Mouse (Mus musculus) heart, adult 8-10 months (tissue): ENCODE data around the gene Adgrl1. TPM values are rescaled to one million over a fixed set of nuclear protein-coding genes. Genes with fewer than 3 reads are reported as not detected.

ENCODE experiments used
- DNase-seq: peaks from one replicate; pipeline ENCODE4 v3.0.0; 2022; ENCODE audit warnings: low spot score
- total RNA-seq, 4 experiments: library from RNA; stranded (reverse); gene quantifications; 2 replicates each; pipeline ENCODE4 v1.2.4; 2022

The Adgrl1 gene
- total RNA-seq, 4 experiments from 2014 or later = 10.8 to 17.6 (median 14.2) TPM

DNA sequence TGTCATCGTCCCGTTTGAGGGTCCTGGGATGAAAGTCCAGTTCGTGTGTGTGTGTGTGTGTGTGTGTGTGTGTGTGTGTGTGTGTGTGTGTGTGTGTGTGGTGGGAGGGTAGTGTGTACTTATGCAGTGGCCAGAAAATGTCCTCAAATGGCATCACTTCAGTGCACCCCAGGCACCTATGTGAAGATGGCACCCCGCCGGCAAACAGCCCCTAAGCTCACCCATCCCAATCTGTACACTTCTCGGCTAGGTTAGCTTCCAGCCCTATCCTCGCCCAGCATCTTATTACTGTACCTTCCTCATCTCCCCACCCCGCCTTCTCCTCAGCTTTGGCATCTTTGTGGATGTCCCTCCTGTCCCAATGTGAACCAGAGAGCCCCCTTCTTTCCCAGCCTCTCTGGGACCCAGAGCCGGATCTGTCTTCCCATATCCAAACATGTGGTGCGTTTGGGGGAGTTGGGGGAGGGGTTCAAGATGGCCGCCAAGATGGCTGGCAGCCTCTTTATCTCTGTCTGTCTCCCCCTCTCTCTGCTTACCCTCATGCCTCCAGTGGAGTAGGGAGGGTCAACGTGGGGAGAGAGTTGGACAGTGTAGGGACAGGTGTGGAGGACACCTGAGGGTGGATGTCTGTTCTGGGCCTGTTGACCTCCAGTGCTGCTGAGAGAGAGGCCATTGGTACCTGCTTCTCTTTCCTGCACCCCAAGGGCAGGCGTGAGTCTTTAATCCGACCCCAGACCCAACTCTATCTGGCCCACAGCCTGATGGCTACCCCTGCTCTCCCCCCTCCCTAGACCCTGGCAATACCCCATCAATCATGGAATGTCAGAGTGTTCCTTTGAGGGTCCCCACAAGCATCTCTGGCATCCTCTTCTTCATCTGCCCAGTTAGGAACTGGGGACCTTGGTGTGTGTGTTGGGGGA is 1.9 kb downstream of the Adgrl1 start:
- DNase-seq = no peak

DNA sequence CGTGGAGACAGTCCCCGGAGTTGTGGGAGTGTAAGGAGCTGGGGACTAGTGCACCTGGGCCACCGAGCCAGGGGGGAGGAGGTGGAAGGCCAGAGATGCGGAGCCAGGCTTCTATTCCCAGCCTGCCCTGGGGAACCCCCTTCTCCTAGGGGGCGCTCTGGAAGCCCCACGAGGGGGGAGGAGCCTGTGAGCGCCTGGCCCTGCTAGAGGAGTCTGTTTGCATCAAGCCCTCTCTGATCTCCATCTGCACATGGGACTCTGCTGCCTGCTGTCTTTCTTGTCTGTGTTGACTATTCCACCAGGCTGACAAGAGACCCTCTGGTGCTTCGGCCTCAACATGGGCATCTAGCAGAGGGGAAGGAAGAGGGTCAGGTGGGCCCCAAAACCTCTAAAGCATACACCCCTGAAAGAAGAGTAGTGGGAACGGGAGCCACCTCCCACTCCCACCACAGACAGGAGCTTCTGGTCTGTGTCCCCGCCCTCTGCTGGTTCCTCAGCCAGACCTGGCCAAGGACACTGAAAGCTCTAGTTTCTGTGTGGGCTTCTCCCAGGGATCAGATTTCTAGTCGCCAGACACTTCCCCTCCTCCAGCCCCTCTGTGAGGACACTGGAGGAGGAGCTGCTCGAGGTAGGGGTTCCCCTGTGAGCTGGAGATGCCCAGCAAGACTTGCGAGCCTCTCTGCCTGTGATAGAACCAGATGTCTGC is 3.2 kb downstream of the Adgrl1 start:
- no peak for DNase-seq

DNA sequence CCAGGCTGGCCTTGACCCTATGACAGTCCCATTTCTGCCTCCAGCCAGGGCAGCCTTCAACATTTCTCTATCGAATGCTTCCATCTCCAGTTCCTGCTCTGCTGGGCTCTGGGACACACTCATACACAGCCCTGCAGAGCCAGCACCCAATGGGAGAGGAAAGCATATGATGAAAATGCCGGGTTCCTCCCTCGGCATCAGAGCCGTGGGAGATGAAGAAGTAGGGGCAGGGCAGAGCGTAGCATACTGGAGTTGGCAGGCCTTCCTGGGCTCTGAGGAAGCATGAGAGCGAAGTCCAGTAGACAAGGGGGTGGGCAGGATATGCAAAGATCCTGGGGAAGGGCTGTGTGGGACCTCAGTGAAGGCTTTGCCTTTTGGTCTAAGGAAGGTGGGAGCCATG is 8.7 kb downstream of the Adgrl1 start:
- no peak for DNase-seq

DNA sequence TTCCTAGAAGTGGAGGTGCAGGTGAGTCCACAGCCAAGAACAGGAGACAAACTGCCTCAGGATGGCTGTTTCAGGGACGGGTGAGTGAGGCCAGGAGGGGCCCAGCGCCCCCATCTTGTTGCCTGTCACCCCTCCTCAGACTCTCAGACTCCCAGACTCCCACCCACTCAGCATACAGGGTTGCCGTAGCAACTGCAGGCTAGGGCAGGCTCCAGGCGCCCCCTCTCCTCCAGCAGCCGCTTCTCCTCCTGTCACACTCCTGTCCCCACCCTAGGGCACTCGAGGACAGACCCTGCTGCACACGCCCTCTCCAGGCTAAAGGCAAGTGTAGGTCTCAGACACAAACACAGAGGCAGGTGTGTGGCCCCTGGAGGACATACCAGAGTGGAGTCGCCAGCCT is 9.4 kb downstream of the Adgrl1 start:
- DNase-seq = no peak

DNA sequence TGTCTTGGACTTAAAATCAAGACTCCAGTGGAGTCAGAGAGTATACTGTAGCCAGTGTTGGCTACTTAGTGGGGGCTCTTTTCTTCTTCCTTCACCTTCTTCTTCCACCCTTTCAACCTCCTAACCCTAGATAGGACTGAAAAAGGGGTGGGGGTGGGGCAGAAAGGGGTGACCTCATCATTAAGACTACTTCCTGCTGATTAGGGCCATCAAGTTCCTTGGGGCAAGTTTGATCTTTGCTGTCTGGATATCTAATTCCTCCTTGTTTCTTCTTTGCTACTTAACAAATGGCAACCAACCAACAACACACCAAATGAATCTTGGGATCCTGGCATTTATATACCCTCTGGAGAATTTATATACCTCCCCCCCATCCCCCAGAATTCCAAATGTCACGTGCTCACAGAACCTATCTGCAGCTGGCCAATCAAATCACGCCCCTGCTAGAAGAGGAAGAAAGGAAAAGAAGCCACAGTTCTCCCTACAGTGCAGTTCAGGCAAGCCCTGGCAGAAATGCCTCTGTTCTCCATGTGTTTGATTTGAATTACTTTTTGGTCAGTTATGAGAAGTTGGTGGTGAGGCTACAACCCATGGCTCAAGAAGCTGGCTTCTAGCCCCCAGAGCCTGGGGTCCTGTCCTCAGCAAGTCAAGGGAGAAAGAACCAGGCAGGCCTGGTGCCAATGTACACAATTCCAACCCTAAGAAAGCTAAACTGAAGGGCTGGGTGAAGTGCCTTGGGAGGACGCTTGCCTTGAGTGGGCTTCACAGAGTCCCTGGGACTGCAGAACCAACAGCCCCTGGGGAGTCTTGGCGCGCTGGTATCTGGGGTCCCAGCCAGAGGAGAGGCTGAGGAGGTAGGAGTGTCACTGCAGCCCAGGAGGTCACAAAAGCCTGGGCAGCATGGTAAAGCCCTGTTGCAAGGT is 12.2 kb downstream of the Adgrl1 start:
- no peak for DNase-seq

DNA sequence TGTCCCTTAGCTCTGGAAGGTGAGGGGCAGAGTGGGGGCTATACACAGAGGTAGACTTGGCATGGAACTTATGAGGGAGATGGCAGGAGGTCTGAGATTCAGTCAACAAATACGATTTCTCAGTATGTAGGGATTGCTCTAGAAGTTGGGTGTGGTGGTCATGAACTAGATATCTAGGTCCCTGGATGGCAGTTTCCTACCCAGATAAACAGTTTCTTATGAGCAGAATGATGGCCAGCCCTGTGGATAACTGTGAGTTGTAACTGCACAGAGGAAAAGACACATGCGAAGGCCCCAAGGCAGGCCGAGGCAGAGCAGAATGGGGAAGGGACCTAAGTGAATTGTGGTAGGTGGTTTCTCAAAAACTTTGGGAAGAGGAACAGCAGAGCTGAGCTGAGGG is 14.3 kb downstream of the Adgrl1 start:
- no peak for DNase-seq

DNA sequence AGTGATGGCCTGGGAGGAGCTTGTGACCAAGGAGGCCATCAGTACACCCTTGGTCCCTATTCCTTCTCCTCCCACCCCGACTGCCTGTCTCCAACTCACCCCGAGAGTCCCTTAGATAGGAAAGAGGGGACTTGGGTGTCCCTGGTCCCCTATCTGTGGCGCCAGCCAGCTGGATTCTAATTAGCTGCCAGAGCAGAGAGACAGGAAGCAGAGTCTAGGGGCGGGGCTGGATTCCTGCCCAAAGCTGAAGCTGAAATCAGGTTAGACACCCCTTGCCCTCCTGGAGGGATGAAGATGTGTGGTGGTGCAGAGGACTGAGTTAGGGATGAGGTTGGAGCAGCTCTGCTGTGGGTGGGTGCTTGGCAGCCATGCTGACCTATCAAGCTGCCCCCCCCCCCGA is 15.0 kb downstream of the Adgrl1 start:
- DNase-seq = no peak

DNA sequence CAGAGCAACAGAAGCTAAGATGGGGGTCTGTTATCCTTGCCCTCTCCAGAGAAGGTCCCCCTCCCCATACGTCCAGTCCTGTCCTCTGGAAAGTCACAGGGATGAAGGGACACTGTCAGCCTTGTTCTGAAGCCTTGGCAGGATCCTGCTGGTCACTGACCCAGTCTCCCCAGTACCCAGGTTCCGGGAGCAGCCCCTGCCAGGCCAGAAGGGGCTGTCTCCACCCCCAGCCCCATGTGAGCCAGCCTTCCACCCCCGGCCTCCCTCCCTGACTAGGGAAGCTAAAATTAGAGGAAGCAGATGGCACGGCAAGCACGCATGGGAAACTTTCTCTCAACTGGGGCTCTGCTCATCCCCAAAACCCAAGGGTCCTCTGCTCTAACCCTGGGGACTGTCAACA is 16.1 kb downstream of the Adgrl1 start:
- no peak for DNase-seq

DNA sequence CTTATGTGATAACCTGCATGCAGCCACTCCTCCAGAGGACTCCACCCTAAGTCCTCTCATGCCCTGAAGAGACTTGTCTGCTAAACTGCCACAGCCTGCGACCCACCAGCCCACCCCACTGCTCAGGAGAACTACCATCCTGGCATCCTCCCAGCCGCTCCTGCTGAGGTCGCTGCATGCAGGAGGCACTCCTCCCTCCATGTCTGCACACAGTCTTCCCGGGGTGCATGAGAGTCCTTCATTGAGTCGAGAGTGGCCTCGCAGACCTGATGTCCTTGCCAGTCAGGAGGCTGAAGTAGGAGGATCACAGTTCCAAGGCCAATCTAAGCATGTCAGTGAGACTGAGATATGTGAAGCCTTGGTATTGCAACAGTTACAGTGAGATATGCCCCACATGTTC is 17.7 kb downstream of the Adgrl1 start:
- no peak for DNase-seq

DNA sequence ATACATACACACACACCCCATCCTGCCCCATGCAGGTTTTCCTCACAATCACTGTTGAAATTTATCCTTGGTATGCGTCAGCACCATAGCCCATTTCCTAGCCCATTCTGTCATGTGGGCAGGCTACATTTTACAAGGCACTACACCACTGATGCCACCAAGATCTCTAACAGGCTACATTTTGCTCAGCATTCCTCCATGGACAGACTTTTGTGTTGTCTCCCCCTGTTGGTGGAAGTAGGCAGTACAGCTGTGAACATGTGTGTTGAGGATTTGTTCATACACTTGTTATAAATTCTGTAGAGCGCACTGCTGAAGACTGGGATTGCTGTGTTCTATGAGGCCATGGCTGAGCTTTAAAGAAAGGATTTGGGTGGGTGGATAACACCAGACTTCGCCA is 21.7 kb downstream of the Adgrl1 start:
- peak; percentile 80 for DNase-seq

DNA sequence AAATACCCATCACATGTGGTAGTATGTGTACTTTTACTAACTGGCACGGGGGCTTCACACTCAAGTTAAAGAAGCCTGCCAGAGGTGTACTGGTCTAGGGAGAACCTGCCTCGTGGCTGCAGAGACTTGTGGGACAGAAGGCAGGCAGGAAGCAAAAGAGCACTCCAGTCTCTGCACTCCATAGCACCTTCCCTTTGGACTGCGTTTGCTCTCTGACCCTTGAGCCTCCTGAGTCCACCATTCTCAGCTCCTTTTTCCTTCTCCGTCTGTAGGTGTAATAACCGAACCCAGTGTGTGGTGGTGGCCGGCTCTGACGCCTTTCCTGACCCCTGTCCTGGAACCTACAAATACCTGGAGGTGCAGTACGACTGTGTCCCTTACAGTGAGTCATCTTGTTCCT is 22.8 kb downstream of the Adgrl1 start:
- no peak for DNase-seq

DNA sequence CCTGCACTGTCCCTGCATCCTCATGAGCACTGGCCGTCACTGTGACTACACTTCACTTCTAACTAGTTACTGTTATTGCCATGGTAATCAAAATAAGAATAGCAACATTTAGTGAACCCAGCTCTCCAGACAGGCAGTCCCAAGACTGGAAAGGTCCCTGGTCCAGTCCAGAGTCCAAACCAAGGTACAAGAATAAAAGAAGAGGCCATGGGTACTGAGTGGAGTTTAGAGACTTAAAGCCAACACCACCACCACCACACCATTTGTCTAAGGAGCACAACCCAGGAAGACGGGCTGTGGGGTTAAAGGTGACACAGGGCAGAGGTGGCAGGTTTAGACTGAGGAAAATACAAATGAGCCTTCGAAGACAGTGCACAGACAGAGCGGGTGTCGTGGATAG is 24.7 kb downstream of the Adgrl1 start:
- no peak for DNase-seq

DNA sequence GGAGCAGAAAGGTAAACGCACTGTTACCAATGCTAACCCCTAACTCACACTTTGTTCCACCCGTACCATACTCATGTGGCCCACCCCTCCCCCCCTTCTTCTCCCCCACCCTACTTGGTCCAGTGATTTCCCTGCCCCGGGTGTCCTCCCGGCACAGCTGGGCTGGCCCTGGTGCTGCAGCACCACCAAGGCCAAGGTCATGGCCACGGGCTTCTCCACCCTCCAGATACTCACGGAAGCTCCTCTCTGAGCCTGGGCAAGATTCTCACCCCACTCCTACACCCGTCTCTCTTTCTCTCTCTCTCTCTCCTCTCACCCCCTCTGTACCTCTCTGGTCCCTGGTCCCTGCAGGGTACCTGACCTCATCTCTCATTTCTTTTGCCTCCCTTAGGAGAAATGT is 26.4 kb downstream of the Adgrl1 start:
- no peak for DNase-seq

DNA sequence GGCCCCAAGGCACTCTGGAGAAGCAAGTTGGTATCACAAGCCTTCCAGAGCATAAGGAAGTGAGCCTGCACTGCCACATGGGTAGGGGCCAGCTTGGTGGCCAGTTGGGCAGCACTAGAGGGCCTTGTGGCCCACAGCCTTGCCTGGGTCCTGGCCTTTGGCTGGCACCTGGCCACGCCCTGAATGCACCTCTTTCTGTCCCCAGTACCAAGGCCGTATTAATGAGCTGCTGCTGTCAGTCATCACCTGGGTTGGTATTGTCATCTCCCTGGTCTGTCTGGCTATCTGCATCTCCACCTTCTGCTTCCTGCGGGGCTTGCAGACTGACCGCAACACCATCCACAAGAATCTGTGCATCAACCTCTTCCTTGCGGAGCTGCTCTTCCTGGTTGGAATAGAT is 34.3 kb downstream of the Adgrl1 start:
- DNase-seq = no peak

DNA sequence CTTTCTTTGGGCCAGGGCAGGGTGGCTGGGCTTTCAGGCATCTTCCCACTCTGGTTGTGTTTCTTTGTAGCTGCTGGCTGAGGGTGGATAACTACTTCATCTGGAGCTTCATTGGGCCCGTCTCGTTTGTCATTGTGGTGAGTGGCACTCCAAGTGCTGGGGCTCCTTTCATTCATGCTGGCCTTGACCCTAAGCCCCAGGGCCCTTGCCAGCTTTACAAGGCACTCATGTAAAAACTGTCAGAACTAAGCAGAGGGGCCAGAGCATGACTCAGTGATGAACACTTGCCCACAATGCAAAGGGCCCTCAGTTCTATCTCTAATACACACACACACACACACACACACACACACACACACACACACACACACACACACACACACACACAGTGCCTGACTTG is 35.1 kb downstream of the Adgrl1 start:
- no peak for DNase-seq

DNA sequence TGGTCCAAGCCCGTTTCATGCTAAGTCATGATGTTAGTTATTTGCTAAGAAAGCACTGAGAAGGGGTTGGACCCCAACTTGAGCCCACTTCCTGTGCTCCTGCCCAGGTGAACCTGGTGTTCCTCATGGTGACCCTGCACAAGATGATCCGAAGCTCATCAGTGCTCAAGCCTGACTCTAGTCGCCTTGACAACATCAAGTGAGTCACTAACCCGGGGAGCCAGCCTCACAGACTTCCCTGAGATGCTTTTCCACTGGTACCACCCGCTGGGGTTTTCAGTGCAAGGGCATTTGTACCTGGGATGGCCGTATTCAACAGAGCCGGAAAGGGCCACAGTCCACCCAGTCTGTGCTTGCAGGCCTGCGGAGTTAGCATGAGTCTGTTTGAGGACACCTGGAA is 35.5 kb downstream of the Adgrl1 start:
- DNase-seq = no peak

DNA sequence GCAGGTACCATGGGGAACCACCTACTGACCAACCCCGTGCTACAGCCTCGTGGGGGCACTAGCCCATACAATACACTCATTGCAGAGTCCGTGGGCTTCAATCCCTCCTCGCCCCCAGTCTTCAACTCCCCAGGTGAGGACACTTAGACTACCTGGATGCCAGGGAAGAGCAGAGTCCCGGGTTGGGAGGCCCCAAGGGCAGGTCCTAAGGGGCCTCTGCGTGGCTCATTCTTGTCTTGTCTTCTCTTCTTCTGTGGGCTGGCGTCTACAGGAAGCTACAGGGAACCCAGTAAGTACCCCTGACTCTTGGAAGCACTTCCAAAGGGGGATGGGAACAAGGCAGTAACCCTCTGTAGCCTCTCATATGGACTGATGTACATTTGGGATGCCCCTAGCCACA is 37.7 kb downstream of the Adgrl1 start:
- DNase-seq = no peak

DNA sequence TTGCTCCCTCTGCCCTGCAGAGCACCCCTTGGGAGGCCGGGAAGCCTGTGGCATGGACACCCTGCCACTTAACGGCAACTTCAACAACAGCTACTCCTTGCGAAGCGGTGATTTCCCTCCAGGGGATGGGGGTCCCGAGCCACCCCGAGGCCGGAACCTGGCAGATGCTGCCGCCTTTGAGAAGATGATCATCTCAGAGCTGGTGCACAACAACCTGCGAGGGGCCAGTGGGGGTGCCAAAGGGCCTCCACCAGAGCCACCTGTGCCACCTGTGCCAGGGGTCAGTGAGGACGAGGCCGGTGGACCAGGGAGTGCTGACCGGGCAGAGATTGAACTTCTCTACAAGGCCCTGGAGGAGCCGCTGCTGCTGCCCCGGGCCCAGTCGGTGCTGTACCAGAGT is 38.4 kb downstream of the Adgrl1 start:
- no peak for DNase-seq

DNA sequence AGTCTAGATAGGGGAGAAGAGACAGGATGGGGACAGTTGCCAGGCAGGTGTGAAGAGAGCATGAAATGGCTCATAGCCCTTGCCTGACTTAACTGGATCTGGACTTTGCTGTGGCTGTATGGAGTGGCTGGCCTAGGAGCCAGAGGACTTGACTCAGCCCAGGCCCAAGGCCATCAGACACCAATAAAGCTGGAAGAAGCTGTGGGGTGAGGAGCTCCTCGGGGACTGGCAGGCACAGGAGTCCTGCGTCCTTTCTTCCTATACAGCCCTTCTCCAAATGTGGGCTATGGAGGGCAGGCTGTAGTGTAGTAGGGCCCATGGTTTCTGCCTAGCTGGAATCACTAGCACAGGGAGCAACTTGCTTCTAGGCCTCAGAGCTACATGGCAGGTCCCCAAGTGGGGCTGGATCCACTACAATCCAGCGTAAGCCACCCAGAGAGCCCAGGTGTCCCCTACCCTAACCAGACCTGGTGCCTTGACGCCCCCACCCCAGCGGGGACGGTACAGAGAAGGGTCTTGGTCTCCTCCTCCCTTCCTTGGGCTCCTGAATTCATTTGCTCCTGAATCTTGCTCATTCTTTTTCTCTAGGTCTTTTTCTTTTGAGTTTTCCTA is 41.3 kb downstream of the Adgrl1 start:
- no peak for DNase-seq

DNA sequence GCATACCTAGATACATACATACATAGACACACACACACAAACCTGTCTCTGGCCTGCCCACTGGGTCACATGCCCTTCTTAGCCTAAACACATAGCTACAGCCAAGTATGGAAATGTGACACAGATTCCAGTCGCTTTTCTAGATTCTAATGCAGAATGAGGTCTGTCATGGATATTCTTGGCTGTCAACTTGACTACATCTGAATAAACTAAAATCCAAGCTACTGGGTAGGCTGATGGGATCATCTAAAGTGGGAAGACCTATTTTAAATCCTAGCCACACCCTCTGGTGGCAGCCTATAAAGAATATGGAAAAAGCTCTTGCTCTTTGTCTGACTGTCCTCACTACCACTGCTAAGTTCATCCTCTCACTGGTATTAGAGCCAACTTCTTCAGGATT is 42.5 kb downstream of the Adgrl1 start:
- DNase-seq = no peak

DNA sequence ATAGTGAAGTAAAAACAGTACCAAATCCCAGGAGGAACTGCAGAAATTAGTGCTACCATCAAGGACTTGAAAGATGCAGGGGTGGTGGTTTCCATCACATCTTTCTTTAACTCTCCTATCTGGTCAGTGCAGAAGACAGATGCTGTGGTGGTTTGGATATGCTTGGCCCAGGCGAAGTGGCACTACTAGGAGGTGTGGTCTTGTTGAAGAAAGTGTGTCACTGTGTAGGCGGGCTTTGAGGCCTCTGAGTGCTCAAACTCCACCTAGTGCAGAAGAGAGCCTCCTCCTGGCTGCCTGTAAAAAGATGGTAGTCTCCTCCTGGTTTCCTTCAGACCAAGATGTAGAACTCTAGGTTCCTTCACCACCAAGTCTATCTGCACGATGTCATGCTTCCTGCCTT is 45.6 kb downstream of the Adgrl1 start:
- DNase-seq = no peak

DNA sequence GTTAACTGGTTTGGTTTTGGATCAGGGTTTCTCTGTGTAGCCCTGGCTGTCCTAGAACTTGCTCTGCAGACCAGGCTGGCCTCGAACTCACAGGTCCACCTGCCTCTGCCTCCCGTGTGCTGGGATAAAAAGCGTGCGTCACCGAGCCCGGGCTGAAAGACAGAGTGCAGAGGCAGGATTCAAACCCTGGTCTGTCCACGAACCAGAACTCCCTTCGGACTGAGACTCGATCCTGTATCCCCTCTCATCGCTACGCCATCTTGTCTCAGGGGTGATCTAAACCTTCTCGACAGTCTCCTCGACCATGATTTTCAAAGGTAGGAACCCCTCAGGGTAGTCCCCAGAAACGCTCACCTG is 54.8 kb downstream of the Adgrl1 start:
- DNase-seq = no peak
